Mouse (Mus musculus) forebrain, embryonic 12.5 days (tissue): ENCODE results near the gene Syne1. TPM values are rescaled to one million over a fixed set of nuclear protein-coding genes. Genes with fewer than 3 reads are reported as not detected.
A peak's percentile ranks its signal among the peaks of the same experiment; 100 is the strongest.

Experiments used
- ATAC-seq: fragments of 200-750 bp; cut with Nextera tagmentation; 2 replicates; pipeline ENCODE4 v1.8.0; 2017; ENCODE audit warnings: moderate TSS enrichment; ENCODE audit not compliant: low FRiP score
- H3K27ac ChIP-seq: fragments of 300-500 bp; sonication (generic); 2 replicates; pipeline ENCODE4 v1.5.1; 2016; ENCODE audit warnings: mild to moderate bottlenecking
- H3K27me3 ChIP-seq: fragments of 300-500 bp; sonication (generic); 2 replicates; pipeline ENCODE4 v1.6.1; 2016; ENCODE audit warnings: mild to moderate bottlenecking
- H3K36me3 ChIP-seq: fragments of 300-500 bp; sonication (generic); replicated peaks from 2 replicates; pipeline ENCODE4 v1.6.1; 2016; ENCODE audit warnings: mild to moderate bottlenecking
- H3K4me1 ChIP-seq: fragments of 300-500 bp; sonication (generic); 2 replicates; pipeline ENCODE4 v1.6.1; 2016
- H3K4me2 ChIP-seq: fragments of 300-500 bp; sonication (generic); 2 replicates; pipeline ENCODE4 v1.6.1; 2016; ENCODE audit warnings: mild to moderate bottlenecking, moderate library complexity
- H3K4me3 ChIP-seq: fragments of 300-500 bp; sonication (generic); replicated peaks from 2 replicates; pipeline ENCODE4 v1.5.1; 2016; ENCODE audit warnings: mild to moderate bottlenecking
- H3K9ac ChIP-seq: fragments of 300-500 bp; sonication (generic); 2 replicates; pipeline ENCODE4 v1.6.1; 2016; ENCODE audit warnings: mild to moderate bottlenecking
- H3K9me3 ChIP-seq: fragments of 300-500 bp; sonication (generic); 2 replicates; pipeline ENCODE4 v1.6.1; 2016
- WGBS: fragments of 180-500 bp; shearing (Covaris S2); methylation state at CpG from one replicate; pipeline ENCODE4 v1.1.7; 2016; 5-methylcytosine and 5-hydroxymethylcytosine counted together
- polyA plus RNA-seq: library from polyadenylated mRNA; unstranded; fragments of >200 nt; fragmentation: Nextera tagmentation; extraction: Ambion mirVana; gene quantifications from 2 replicates; pipeline ENCODE4 v1.2.1, GENCODE M21; 2016

The Syne1 gene
- polyA plus RNA-seq = 2.5 and 3.2 TPM in 2 replicates

DNA sequence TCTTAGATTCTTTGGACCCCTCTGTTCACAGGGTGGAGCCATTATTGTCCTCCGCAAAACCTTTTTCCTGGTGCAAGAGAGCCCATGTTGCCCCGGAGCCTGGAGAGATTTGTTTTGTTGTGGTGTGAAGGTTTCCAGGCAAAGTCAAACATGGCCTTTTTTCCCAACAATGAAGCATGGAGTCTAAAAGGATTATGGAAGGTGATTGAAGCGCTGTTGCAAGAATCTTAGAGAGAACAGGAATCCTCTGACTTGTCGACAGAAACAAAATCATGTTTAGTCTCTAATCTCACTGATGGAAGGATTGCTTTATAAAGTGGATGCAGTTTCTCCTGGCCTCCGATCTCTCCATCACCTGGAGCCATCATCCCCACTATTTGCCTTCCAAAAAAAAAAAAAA, at the start of gene Syne1:
Syne1 (minus strand) TSS at position 101 of the 400 bp plus-strand sequence.
- Histone ChIP-seq H3K4me1 (peaks cover 11% of the 10 kb centered on the region), H3K9ac (peak within 1 kb of the TSS; percentile 66), H3K36me3 (no peaks in the 10 kb centered on the region), H3K27ac (no peak within 1 kb of the TSS), H3K9me3 (no peaks in the 10 kb centered on the region), H3K27me3 (0 out of 2 replicates have a peak, but pooled peaks cover 3% of the 10 kb centered on the region), H3K4me2 (peak within 1 kb of the TSS; percentile 94), H3K4me3 (peak within 1 kb of the TSS; percentile 56)
- 50% methylated on average over 5 of the region's 5 CpGs for WGBS
- no peak for ATAC-seq

DNA sequence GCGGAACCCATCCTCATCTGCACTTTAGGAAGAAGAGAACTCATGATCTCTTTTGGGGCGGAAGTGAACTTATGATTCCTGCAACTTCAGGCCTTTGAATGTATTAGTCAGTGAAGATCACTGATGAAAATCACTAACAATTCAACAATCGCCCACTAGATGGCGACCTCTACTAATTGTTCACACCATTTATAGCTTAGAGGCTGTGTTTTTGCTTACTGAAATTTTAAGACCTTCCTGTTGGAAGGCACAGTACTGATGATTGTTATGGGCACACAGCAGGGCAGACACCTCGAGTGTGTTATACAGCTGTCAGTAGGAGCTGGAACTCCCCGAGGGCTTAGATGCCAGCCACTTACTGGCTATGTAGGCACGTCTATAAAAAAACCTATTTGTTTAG, 48.8 kb upstream of the Syne1 start:
- no peaks in the 10 kb centered on the region for H3K27me3 ChIP-seq
- H3K4me3 ChIP-seq = no peak overlapping the region
- no peaks in the 10 kb centered on the region for H3K9me3 ChIP-seq
- peak; percentile 71 for ATAC-seq
- H3K4me1 ChIP-seq = no peaks in the 10 kb centered on the region
- no peak overlapping the region for H3K27ac ChIP-seq
- 22% methylated on average over 7 of the region's 7 CpGs for WGBS
- H3K36me3 ChIP-seq = no peaks in the 10 kb centered on the region
- H3K9ac ChIP-seq = no peak overlapping the region
- no peak overlapping the region for H3K4me2 ChIP-seq

DNA sequence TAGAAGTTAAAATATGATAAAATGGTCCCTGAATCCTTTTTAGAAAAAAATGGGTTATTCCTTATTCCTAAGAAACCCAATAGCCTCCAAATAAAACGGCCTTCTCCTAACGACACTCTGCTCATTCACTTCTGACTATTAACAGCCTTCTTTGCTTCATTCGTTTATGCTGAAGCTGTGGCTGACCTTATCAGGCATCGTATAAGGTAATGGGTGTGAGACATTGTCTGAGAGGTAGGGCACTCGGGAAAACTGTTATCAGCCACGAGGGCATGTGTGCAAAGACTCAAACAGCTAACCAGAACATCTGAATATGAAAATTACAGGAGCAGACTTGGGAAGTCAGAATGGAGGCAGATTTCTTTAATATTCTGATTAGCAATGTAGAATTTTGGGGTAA, 45.3 kb upstream of the Syne1 start:
- no peak overlapping the region for H3K27ac ChIP-seq
- no peaks in the 10 kb centered on the region for H3K9me3 ChIP-seq
- no peaks in the 10 kb centered on the region for H3K36me3 ChIP-seq
- H3K4me1 ChIP-seq = no peaks in the 10 kb centered on the region
- no peak overlapping the region for H3K4me2 ChIP-seq
- no peak overlapping the region for H3K9ac ChIP-seq
- 71% methylated on average over 6 of the region's 6 CpGs for WGBS
- no peaks in the 10 kb centered on the region for H3K27me3 ChIP-seq
- H3K4me3 ChIP-seq = no peak overlapping the region
- ATAC-seq = no peak

DNA sequence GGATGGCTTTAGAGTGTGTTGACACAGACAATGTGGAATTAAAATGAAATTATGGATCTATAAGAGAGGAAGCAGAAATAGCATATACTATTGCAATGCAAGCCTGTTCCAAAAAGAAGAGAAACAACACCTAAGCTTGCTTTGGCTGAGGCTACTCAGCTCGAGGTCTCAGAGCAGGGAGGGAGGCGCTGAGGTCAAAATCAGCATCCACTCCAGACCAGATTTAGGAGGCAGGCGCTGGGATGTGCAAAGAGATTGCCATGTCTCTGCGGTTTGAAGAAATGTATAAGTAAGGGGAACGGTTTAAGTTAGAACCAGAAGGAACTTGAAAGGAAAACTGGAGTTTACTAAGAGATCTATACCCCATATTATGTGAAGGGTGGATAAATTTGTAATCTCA, 43.2 kb upstream of the Syne1 start:
- H3K27me3 ChIP-seq = no peaks in the 10 kb centered on the region
- no peaks in the 10 kb centered on the region for H3K9me3 ChIP-seq
- H3K36me3 ChIP-seq = no peaks in the 10 kb centered on the region
- 75% methylated on average over 5 of the region's 5 CpGs for WGBS
- no peak overlapping the region for H3K4me2 ChIP-seq
- H3K4me1 ChIP-seq = no peaks in the 10 kb centered on the region
- no peak overlapping the region for H3K27ac ChIP-seq
- H3K9ac ChIP-seq = no peak overlapping the region
- no peak overlapping the region for H3K4me3 ChIP-seq
- no peak for ATAC-seq

DNA sequence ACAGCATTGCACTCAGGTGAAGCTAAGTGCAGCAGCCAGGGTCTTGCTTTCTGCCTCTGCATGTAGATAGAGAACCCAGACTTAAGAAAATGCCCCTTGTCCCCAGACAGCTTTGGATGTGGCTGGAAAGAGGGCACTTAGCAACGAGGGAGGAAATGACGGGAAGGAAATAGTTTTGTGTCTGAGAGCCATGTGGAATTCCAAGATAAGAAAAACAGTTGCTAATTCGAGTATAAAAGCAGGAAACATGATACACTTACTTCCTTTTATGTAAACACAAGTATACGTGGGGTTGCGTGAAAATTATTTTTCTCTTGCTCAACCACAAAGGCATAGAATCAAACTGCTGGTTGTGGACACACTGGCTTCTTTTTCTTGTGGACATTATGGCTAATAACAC, 42.2 kb upstream of the Syne1 start, which contains the start of gene Myct1:
Myct1 (plus strand) TSS at position 312 of the 400 bp plus-strand sequence.
- Histone ChIP-seq H3K27ac (no peak within 1 kb of the TSS), H3K4me1 (no peaks in the 10 kb centered on the region), H3K36me3 (no peaks in the 10 kb centered on the region), H3K9me3 (no peaks in the 10 kb centered on the region), H3K9ac (no peak within 1 kb of the TSS), H3K27me3 (no peaks in the 10 kb centered on the region), H3K4me3 (no peak within 1 kb of the TSS), H3K4me2 (no peak within 1 kb of the TSS)
- WGBS = 63% methylated on average over 5 of the region's 5 CpGs
- no peak for ATAC-seq

DNA sequence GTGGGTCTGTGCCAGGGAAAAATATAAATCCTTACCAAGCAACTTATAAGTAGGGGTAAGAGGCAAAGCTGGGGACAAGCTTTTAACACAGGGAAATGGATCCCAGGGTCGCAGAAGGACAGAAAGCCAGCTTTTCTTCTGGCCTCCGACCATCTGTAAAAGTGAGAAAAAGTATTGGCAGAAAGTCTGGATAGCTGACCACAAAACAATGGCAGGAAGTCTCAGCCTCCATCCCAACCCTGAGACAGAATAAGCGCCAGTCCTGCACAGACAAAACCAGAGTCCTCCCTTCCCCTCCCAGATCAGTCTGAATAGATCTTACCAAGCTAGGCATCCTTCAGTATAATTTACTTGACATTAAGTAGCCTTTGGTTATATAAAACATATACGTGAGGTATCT, 40.7 kb upstream of the Syne1 start:
- H3K27ac ChIP-seq = no peak overlapping the region
- H3K4me1 ChIP-seq = no peaks in the 10 kb centered on the region
- no peak overlapping the region for H3K4me3 ChIP-seq
- no peak overlapping the region for H3K4me2 ChIP-seq
- H3K36me3 ChIP-seq = no peaks in the 10 kb centered on the region
- no peaks in the 10 kb centered on the region for H3K9me3 ChIP-seq
- WGBS = 78% methylated on average over 4 of the region's 4 CpGs
- no peaks in the 10 kb centered on the region for H3K27me3 ChIP-seq
- ATAC-seq = no peak
- H3K9ac ChIP-seq = no peak overlapping the region

DNA sequence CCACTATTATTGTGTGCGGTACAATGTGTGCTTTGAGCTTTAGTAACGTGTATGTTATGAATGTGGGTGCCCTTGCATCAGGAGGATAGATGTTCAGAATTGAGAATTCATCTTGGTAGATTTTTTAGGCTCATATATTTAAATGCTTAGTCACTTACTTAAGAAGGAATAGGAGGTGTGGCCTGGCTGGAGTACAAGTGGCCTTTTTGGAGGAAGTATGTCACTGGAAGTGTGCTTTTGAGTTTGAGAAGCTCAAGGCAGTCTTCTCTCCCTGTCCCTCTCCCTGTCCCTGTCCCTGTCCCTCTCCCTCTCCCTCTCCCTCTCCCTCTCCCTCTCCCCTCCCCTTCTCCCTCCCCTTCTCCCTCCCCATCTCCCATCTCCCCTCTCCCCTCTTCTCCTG, 39.8 kb upstream of the Syne1 start:
- WGBS = 81% methylated on average over 2 of the region's 2 CpGs
- Histone ChIP-seq H3K27ac (no peak overlapping the region), H3K27me3 (no peaks in the 10 kb centered on the region), H3K9me3 (no peaks in the 10 kb centered on the region), H3K4me3 (no peak overlapping the region), H3K9ac (no peak overlapping the region), H3K4me1 (no peaks in the 10 kb centered on the region), H3K36me3 (no peaks in the 10 kb centered on the region), H3K4me2 (no peak overlapping the region)
- ATAC-seq = no peak

GRCm38 (mm10) chr10:5573328-5573727, 22.0 kb upstream of the Syne1 start:
- Histone ChIP-seq H3K9me3 (no peaks in the 10 kb centered on the region), H3K27me3 (no peaks in the 10 kb centered on the region), H3K9ac (no peak overlapping the region), H3K27ac (no peak overlapping the region), H3K4me2 (no peak overlapping the region), H3K4me1 (no peaks in the 10 kb centered on the region), H3K4me3 (no peak overlapping the region), H3K36me3 (no peaks in the 10 kb centered on the region)
- ATAC-seq = no peak
- WGBS = 48% methylated on average over 2 of the region's 2 CpGs

DNA sequence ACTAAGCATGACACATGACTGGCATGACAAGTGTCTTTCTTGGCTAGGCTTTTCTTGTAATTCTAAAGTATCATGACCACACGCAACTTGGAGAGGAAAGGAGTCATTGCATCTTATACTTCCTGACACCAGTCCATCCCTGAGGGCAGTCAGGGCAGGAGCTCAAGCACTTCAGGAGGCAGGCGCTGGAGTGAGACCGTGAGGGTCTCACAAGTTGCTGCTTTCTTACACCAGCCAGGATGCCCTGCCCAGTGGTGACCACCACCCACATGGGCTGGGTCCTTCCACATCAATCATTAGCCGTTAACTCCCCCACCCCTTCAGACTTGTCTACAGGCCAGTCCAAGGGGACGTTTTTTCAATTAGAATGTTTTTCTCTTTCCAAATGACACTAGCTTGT, 20.1 kb upstream of the Syne1 start:
- Histone ChIP-seq H3K4me3 (no peak overlapping the region), H3K9ac (no peak overlapping the region), H3K36me3 (no peaks in the 10 kb centered on the region), H3K9me3 (no peaks in the 10 kb centered on the region), H3K4me2 (no peak overlapping the region), H3K27ac (no peak overlapping the region), H3K27me3 (no peaks in the 10 kb centered on the region), H3K4me1 (no peaks in the 10 kb centered on the region)
- 81% methylated on average over 5 of the region's 5 CpGs for WGBS
- no peak for ATAC-seq

GRCm38 (mm10) chr10:5570059-5570458, 18.8 kb upstream of the Syne1 start:
- WGBS = 91% methylated on average over 8 of the region's 8 CpGs

GRCm38 (mm10) chr10:5568991-5569390, 17.7 kb upstream of the Syne1 start:
- 0 out of 2 replicates have a peak, but pooled peaks cover 2% of the 10 kb centered on the region for H3K27me3 ChIP-seq
- 81% methylated on average over 4 of the region's 4 CpGs for whole genome bisulfite sequencing
- H3K9ac ChIP-seq = no peak overlapping the region
- H3K4me1 ChIP-seq = no peaks in the 10 kb centered on the region
- no peaks in the 10 kb centered on the region for H3K36me3 ChIP-seq
- no peaks in the 10 kb centered on the region for H3K9me3 ChIP-seq
- no peak overlapping the region for H3K4me3 ChIP-seq
- ATAC-seq = no peak
- H3K27ac ChIP-seq = no peak overlapping the region
- H3K4me2 ChIP-seq = no peak overlapping the region

More at GRCm38 (mm10) chr10:5570059-5570458, 18.8 kb upstream of the Syne1 start:
- Histone ChIP-seq H3K9me3 (no peaks in the 10 kb centered on the region), H3K4me2 (no peak overlapping the region), H3K4me1 (no peaks in the 10 kb centered on the region), H3K9ac (no peak overlapping the region), H3K36me3 (no peaks in the 10 kb centered on the region), H3K27ac (no peak overlapping the region), H3K4me3 (no peak overlapping the region), H3K27me3 (no peaks in the 10 kb centered on the region)
- no peak for ATAC-seq

GRCm38 (mm10) chr10:5561706-5562105, 10.4 kb upstream of the Syne1 start:
- Histone ChIP-seq H3K9me3 (no peaks in the 10 kb centered on the region), H3K4me2 (no peak overlapping the region), H3K27me3 (0 out of 2 replicates have a peak, but pooled peaks cover 2% of the 10 kb centered on the region), H3K9ac (no peak overlapping the region), H3K4me3 (no peak overlapping the region), H3K36me3 (no peaks in the 10 kb centered on the region), H3K4me1 (no peaks in the 10 kb centered on the region), H3K27ac (no peak overlapping the region)
- WGBS = 87% methylated on average over 4 of the region's 4 CpGs
- ATAC-seq = no peak

GRCm38 (mm10) chr10:5560526-5560925, 9.2 kb upstream of the Syne1 start:
- no peaks in the 10 kb centered on the region for H3K4me1 ChIP-seq
- ATAC-seq = no peak
- no peaks in the 10 kb centered on the region for H3K36me3 ChIP-seq
- no peaks in the 10 kb centered on the region for H3K9me3 ChIP-seq
- H3K9ac ChIP-seq = no peak overlapping the region
- WGBS = 84% methylated on average over 4 of the region's 4 CpGs
- no peak overlapping the region for H3K4me3 ChIP-seq
- 0 out of 2 replicates have a peak, but pooled peaks cover 2% of the 10 kb centered on the region for H3K27me3 ChIP-seq
- H3K27ac ChIP-seq = no peak overlapping the region
- no peak overlapping the region for H3K4me2 ChIP-seq
